ENCODE assay signal across 8 mouse cellular contexts in the genomic region with DNA sequence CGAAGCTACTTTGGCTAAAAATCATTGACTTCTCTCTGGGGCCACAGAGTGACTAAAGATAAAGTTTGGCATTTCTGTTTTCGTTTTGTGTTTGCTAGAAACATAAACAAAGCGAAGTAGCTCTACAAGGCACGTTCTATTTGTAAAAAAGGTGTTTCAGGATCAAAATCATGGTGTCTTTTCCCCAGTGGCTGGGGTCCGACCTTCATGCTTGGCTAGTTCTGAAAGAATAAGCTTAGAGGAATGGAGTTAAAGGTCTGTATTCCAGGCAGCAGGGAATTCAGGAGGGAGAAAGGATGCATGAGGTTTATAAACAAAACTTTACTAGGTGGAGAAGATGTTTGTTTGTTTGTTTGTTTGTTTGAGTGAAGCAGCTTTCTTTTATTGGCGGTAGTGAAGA. TPM values are rescaled to one million over a fixed set of nuclear protein-coding genes. Genes with fewer than 3 reads are reported as not detected.
A peak's percentile ranks its signal among the peaks of the same experiment; 100 is the strongest.
DNase-seq lines count a peak whose midpoint lies in the region; ATAC-seq and TF ChIP-seq lines count a peak whose summit lies in the region.

No protein-coding gene starts in this region.

- H3K4me3 ChIP-seq in layer of hippocampus, adult 2 months: peak overlapping the region; percentile 96
- peak overlapping the region; percentile 71 for H3K4me3 ChIP-seq in embryonic facial prominence, embryonic 12.5 days
- H3K4me3 ChIP-seq in intestine, embryonic 16.5 days (ENCODE audit: low read length): peak overlapping the region; percentile 79
- H3K4me3 ChIP-seq in neural tube, embryonic 11.5 days (ENCODE audit: low read depth, low read length): peak overlapping the region; percentile 54
- H3K4me3 ChIP-seq in thymus, adult 2 months (ENCODE audit: control insufficient read depth, insufficient read depth, low read length): no peak overlapping the region

- peak overlapping the region; percentile 100 for H3K27ac ChIP-seq in layer of hippocampus, adult 2 months
- peak overlapping the region; percentile 99 for H3K27ac ChIP-seq in embryonic facial prominence, embryonic 12.5 days
- peak overlapping the region; percentile 100 for H3K27ac ChIP-seq in intestine, embryonic 16.5 days (ENCODE audit: low read length)
- H3K27ac ChIP-seq in neural tube, embryonic 11.5 days (ENCODE audit: low read depth, low read length): peak overlapping the region; percentile 94
- no peak overlapping the region for H3K27ac ChIP-seq in thymus, adult 2 months (ENCODE audit: control insufficient read depth, insufficient read depth, low read length)

- 26% methylated on average over 6 of the region's 6 CpGs for WGBS in embryonic facial prominence, embryonic 12.5 days
- 23% methylated on average over 6 of the region's 6 CpGs for WGBS in intestine, embryonic 16.5 days
- WGBS in neural tube, embryonic 11.5 days: 22% methylated on average over 6 of the region's 6 CpGs
- WGBS in thymus, adult 2 months: 30% methylated on average over 6 of the region's 6 CpGs

- peak overlapping the region; percentile 44; the same call in 1 of the 2 replicates for H3K9ac ChIP-seq in embryonic facial prominence, embryonic 12.5 days
- H3K9ac ChIP-seq in intestine, embryonic 16.5 days (ENCODE audit: low read depth, low read length): peak overlapping the region; percentile 55
- H3K9ac ChIP-seq in neural tube, embryonic 11.5 days (ENCODE audit: low read length): peak overlapping the region; percentile 78

- H3K9me3 ChIP-seq in embryonic facial prominence, embryonic 12.5 days: no peaks in the 10 kb centered on the region
- no peaks in the 10 kb centered on the region for H3K9me3 ChIP-seq in intestine, embryonic 16.5 days (ENCODE audit: control insufficient read depth, low read length)
- H3K9me3 ChIP-seq in neural tube, embryonic 11.5 days (ENCODE audit: control insufficient read depth, low read length): no peaks in the 10 kb centered on the region

- no peak for TF ChIP-seq POLR2A in thymus, adult 2 months (IDR thresholded peaks at IDR 0.05; ENCODE audit: control insufficient read depth, extremely low read depth, insufficient read depth, low read length, poor library complexity)

- H3K4me1 ChIP-seq in embryonic facial prominence, embryonic 12.5 days: peaks cover 8% of the 10 kb centered on the region
- H3K4me1 ChIP-seq in intestine, embryonic 16.5 days (ENCODE audit: control insufficient read depth, insufficient read depth, low read length): peaks cover 5% of the 10 kb centered on the region
- H3K4me1 ChIP-seq in neural tube, embryonic 11.5 days (ENCODE audit: control insufficient read depth, insufficient read depth, low read length): peaks cover 6% of the 10 kb centered on the region; the same call in 1 of the 2 replicates
- H3K4me1 ChIP-seq in thymus, adult 2 months (replicated peaks; ENCODE audit: control insufficient read depth, insufficient read depth, low read length): peaks cover 3% of the 10 kb centered on the region; the same call in 1 of the 2 replicates

- H3K27me3 ChIP-seq in embryonic facial prominence, embryonic 12.5 days: no peaks in the 10 kb centered on the region
- H3K27me3 ChIP-seq in intestine, embryonic 16.5 days (replicated peaks; ENCODE audit: control insufficient read depth, insufficient read depth, low read length): no peaks in the 10 kb centered on the region
- H3K27me3 ChIP-seq in neural tube, embryonic 11.5 days (ENCODE audit: control insufficient read depth, insufficient read depth, low read length): no peaks in the 10 kb centered on the region
- H3K27me3 ChIP-seq in thymus, adult 2 months (ENCODE audit: control insufficient read depth, insufficient read depth, low read length): no peaks in the 10 kb centered on the region

- no peak for ATAC-seq in embryonic facial prominence, embryonic 12.5 days (ENCODE audit: insufficient number of reproducible peaks, insufficient read depth, low FRiP score, low TSS enrichment)
- ATAC-seq in intestine, embryonic 16.5 days: no peak
- ATAC-seq in neural tube, embryonic 11.5 days (ENCODE audit: insufficient read depth, low FRiP score, low TSS enrichment): no peak

- no peak for DNase-seq in layer of hippocampus, adult 2 months (ENCODE audit: low spot score in 2 of 2)
- no peak for DNase-seq in layer of hippocampus, adult 18-20 months (ENCODE audit: low spot score in 2 of 2)
- peak; percentile 20 for DNase-seq in neural tube, embryonic 11.5 days (ENCODE audit: low spot score)
- DNase-seq in T-cell, adult 2 months (ENCODE audit: low spot score): no peak
- no peak for DNase-seq in layer of hippocampus, adult 9-11 months
- no peak for DNase-seq in thymus, adult 2 months

- peaks cover 4% of the 10 kb centered on the region for H3K36me3 ChIP-seq in embryonic facial prominence, embryonic 12.5 days
- peaks cover 3% of the 10 kb centered on the region; the same call in 1 of the 2 replicates for H3K36me3 ChIP-seq in intestine, embryonic 16.5 days (ENCODE audit: control insufficient read depth, insufficient read depth, low read length)
- peaks cover 3% of the 10 kb centered on the region; the same call in 1 of the 2 replicates for H3K36me3 ChIP-seq in neural tube, embryonic 11.5 days (ENCODE audit: control insufficient read depth, insufficient read depth, low read length)
- H3K36me3 ChIP-seq in thymus, adult 2 months (ENCODE audit: control insufficient read depth, insufficient read depth, low read length): no peaks in the 10 kb centered on the region

- peak overlapping the region; percentile 66 for H3K4me2 ChIP-seq in embryonic facial prominence, embryonic 12.5 days (replicated peaks)
- H3K4me2 ChIP-seq in intestine, embryonic 16.5 days (ENCODE audit: low read depth, low read length): peak overlapping the region; percentile 64
- peak overlapping the region; percentile 61 for H3K4me2 ChIP-seq in neural tube, embryonic 11.5 days (ENCODE audit: low read depth)

- TF ChIP-seq CTCF in layer of hippocampus, adult 2 months (conservative IDR thresholded peaks at IDR 0.05): no peak
- TF ChIP-seq CTCF in thymus, adult 2 months (IDR thresholded peaks at IDR 0.05; ENCODE audit: borderline replicate concordance, control insufficient read depth, extremely low read depth, insufficient read depth, low read length, poor library complexity): no peak

RNA-seq across cellular contexts. Expression of gene 0610009B22Rik, which starts 0.7 kb away (rescaled TPM):
- 10 to 100 TPM; 33.7 to 37.3 TPM for total RNA-seq in layer of hippocampus, adult 2 months (2021)
- 10 to 100 TPM; 36.9 to 43.3 TPM for total RNA-seq in layer of hippocampus, adult 18-20 months (2021)
- polyA plus RNA-seq in embryonic facial prominence, embryonic 12.5 days (2016; fragmentation: Nextera tagmentation; extraction: Ambion mirVana): 91.7 and 92.0 TPM in 2 replicates
- polyA plus RNA-seq in intestine, embryonic 16.5 days (2015; fragmentation: Nextera tagmentation; extraction: Ambion mirVana): 97.2 and 103 TPM in 2 replicates
- polyA plus RNA-seq in neural tube, embryonic 11.5 days (2014; fragmentation: Nextera tagmentation; extraction: Ambion mirVana): 88.7 and 99.1 TPM in 2 replicates
- polyA plus RNA-seq in thymus, adult 2 months (2012; rRNA removed): 7.5 and 10.1 TPM in 2 replicates

RNA-seq across cellular contexts. Expression of gene D930048N14Rik, which starts 38.6 kb away (rescaled TPM):
- 1 to 10 TPM; 1.4 to 2.4 TPM for total RNA-seq in layer of hippocampus, adult 2 months (2021)
- 1 to 10 TPM; 1.4 to 1.9 TPM for total RNA-seq in layer of hippocampus, adult 18-20 months (2021)
- polyA plus RNA-seq in embryonic facial prominence, embryonic 12.5 days (2016; fragmentation: Nextera tagmentation; extraction: Ambion mirVana): 2.3 and 2.5 TPM in 2 replicates
- 3.4 and 3.7 TPM in 2 replicates for polyA plus RNA-seq in intestine, embryonic 16.5 days (2015; fragmentation: Nextera tagmentation; extraction: Ambion mirVana)
- 0.74 and 1.4 TPM in 2 replicates for polyA plus RNA-seq in neural tube, embryonic 11.5 days (2014; fragmentation: Nextera tagmentation; extraction: Ambion mirVana)
- 15.8 and 16.6 TPM in 2 replicates for polyA plus RNA-seq in thymus, adult 2 months (2012; rRNA removed)

RNA-seq across cellular contexts. Expression of gene N4bp3, which starts 38.7 kb away (rescaled TPM):
- 10 to 100 TPM; 11.3 to 16.4 TPM for total RNA-seq in layer of hippocampus, adult 2 months (2021)
- 10 to 100 TPM; 14.5 to 18.4 TPM for total RNA-seq in layer of hippocampus, adult 18-20 months (2021)
- 23.6 and 24.7 TPM in 2 replicates for polyA plus RNA-seq in embryonic facial prominence, embryonic 12.5 days (2016; fragmentation: Nextera tagmentation; extraction: Ambion mirVana)
- 16.1 and 17.0 TPM in 2 replicates for polyA plus RNA-seq in intestine, embryonic 16.5 days (2015; fragmentation: Nextera tagmentation; extraction: Ambion mirVana)
- polyA plus RNA-seq in neural tube, embryonic 11.5 days (2014; fragmentation: Nextera tagmentation; extraction: Ambion mirVana): 12.2 and 13.5 TPM in 2 replicates
- polyA plus RNA-seq in thymus, adult 2 months (2012; rRNA removed): 22.7 and 25.5 TPM in 2 replicates

RNA-seq across cellular contexts. Expression of gene Rmnd5b, which starts 53.6 kb away (rescaled TPM):
- 10 to 100 TPM; 59.8 to 65.2 TPM for total RNA-seq in layer of hippocampus, adult 2 months (2021)
- 10 to 100 TPM; 54.3 to 63.1 TPM for total RNA-seq in layer of hippocampus, adult 18-20 months (2021)
- polyA plus RNA-seq in embryonic facial prominence, embryonic 12.5 days (2016; fragmentation: Nextera tagmentation; extraction: Ambion mirVana): 43.7 and 47.6 TPM in 2 replicates
- polyA plus RNA-seq in intestine, embryonic 16.5 days (2015; fragmentation: Nextera tagmentation; extraction: Ambion mirVana): 42.0 and 44.4 TPM in 2 replicates
- polyA plus RNA-seq in neural tube, embryonic 11.5 days (2014; fragmentation: Nextera tagmentation; extraction: Ambion mirVana): 51.2 and 52.6 TPM in 2 replicates
- 123 and 125 TPM in 2 replicates for polyA plus RNA-seq in thymus, adult 2 months (2012; rRNA removed)
